Mouse (Mus musculus) midbrain, embryonic 11.5 days (tissue): ENCODE measurements around the gene Plac8. TPM values are rescaled to one million over a fixed set of nuclear protein-coding genes. Genes with fewer than 3 reads are reported as not detected.

Experiments used
- ATAC-seq: fragments of 200-750 bp; cut with Nextera tagmentation; 2 replicates; pipeline ENCODE4 v1.8.0; 2017; ENCODE audit warnings: moderate TSS enrichment, moderate library complexity; ENCODE audit not compliant: low FRiP score
- DNase-seq: peaks from one replicate; pipeline ENCODE4 v3.0.0; 2015; ENCODE audit warnings: low spot score; ENCODE audit errors: missing footprints
- H3K27ac ChIP-seq: fragments of 300-500 bp; sonication (generic); 2 replicates; pipeline ENCODE4 v1.5.1; 2014; ENCODE audit warnings: low read depth, low read length
- H3K27me3 ChIP-seq: fragments of 300-500 bp; sonication (generic); 2 replicates; pipeline ENCODE4 v1.6.1; 2014; ENCODE audit warnings: mild to moderate bottlenecking, low read length, moderate library complexity, mixed read lengths; ENCODE audit not compliant: control insufficient read depth, insufficient read depth
- H3K36me3 ChIP-seq: fragments of 300-500 bp; sonication (generic); 2 replicates; pipeline ENCODE4 v1.6.1; 2014; ENCODE audit warnings: mild to moderate bottlenecking, low read length, moderate library complexity, mixed read lengths; ENCODE audit not compliant: control insufficient read depth, insufficient read depth
- H3K4me1 ChIP-seq: fragments of 300-500 bp; sonication (generic); 2 replicates; pipeline ENCODE4 v1.6.1; 2014; ENCODE audit warnings: low read length; ENCODE audit not compliant: control insufficient read depth, insufficient read depth
- H3K4me2 ChIP-seq: fragments of 300-500 bp; sonication (generic); 2 replicates; pipeline ENCODE4 v1.6.1; 2014; ENCODE audit warnings: mild to moderate bottlenecking, moderate library complexity
- H3K4me3 ChIP-seq: fragments of 300-500 bp; sonication (generic); 2 replicates; pipeline ENCODE4 v1.5.1; 2014; ENCODE audit warnings: low read depth, low read length
- H3K9ac ChIP-seq: fragments of 300-500 bp; sonication (generic); 2 replicates; pipeline ENCODE4 v1.6.1; 2014; ENCODE audit warnings: low read length
- H3K9me3 ChIP-seq: fragments of 300-500 bp; sonication (generic); 2 replicates; pipeline ENCODE4 v1.6.1; 2016; ENCODE audit warnings: low read length; ENCODE audit not compliant: control insufficient read depth
- WGBS: fragments of 180-500 bp; shearing (Covaris S2); extraction: QIAGEN DNeasy Blood & Tissue Kit; methylation state at CpG from one replicate; pipeline ENCODE4 v1.1.7; 2014; 5-methylcytosine and 5-hydroxymethylcytosine counted together
- polyA plus RNA-seq: library from polyadenylated mRNA; unstranded; fragments of >200 nt; fragmentation: Nextera tagmentation; extraction: Ambion mirVana; gene quantifications from 2 replicates; pipeline ENCODE4 v1.2.1, GENCODE M21; 2014

Plac8 gene
- polyA plus RNA-seq, 1 experiment from 2014 or later: 1.7 TPM

- WGBS: 89% methylated on average over 7 of the region's 7 CpGs
- Histone ChIP-seq H3K27ac (no peak overlapping the region), H3K4me1 (no peaks in the 10 kb centered on the region), H3K4me2 (no peak overlapping the region), H3K36me3 (no peaks in the 10 kb centered on the region), H3K9ac (no peak overlapping the region), H3K4me3 (no peak overlapping the region), H3K9me3 (no peaks in the 10 kb centered on the region), H3K27me3 (no peaks in the 10 kb centered on the region)
- ATAC-seq (no peak), DNase-seq (no peak)
Observed at GRCm38 (mm10) chr5:100583066-100583465, 11.0 kb upstream of the Plac8 start.

- Histone ChIP-seq H3K36me3 (no peaks in the 10 kb centered on the region), H3K27me3 (no peaks in the 10 kb centered on the region), H3K27ac (no peak overlapping the region), H3K4me1 (no peaks in the 10 kb centered on the region), H3K9ac (no peak overlapping the region), H3K4me3 (no peak overlapping the region), H3K9me3 (no peaks in the 10 kb centered on the region), H3K4me2 (no peak overlapping the region)
- ATAC-seq (no peak), DNase-seq (no peak)
- 94% methylated on average over 5 of the region's 5 CpGs for WGBS
Observed at GRCm38 (mm10) chr5:100582435-100582826, 10.4 kb upstream of the Plac8 start.

- no peak overlapping the region for H3K27ac ChIP-seq
- H3K36me3 ChIP-seq: no peaks in the 10 kb centered on the region
- no peak overlapping the region for H3K4me3 ChIP-seq
- ATAC-seq (no peak), DNase-seq (no peak)
- H3K4me2 ChIP-seq: no peak overlapping the region
- no peaks in the 10 kb centered on the region for H3K4me1 ChIP-seq
- WGBS: 67% methylated on average over 11 of the region's 11 CpGs
- H3K9me3 ChIP-seq: no peaks in the 10 kb centered on the region
- no peak overlapping the region for H3K9ac ChIP-seq
- no peaks in the 10 kb centered on the region for H3K27me3 ChIP-seq
Observed at GRCm38 (mm10) chr5:100581622-100582434, 9.8 kb upstream of the Plac8 start.

- ATAC-seq (no peak), DNase-seq (no peak)
- H3K4me3 ChIP-seq: no peak overlapping the region
- no peak overlapping the region for H3K9ac ChIP-seq
- no peaks in the 10 kb centered on the region for H3K36me3 ChIP-seq
- H3K9me3 ChIP-seq: no peaks in the 10 kb centered on the region
- no peaks in the 10 kb centered on the region for H3K4me1 ChIP-seq
- H3K4me2 ChIP-seq: no peak overlapping the region
- no peak overlapping the region for H3K27ac ChIP-seq
- WGBS: 90% methylated on average over 5 of the region's 5 CpGs
- no peaks in the 10 kb centered on the region for H3K27me3 ChIP-seq
Observed at GRCm38 (mm10) chr5:100578863-100579411, 6.9 kb upstream of the Plac8 start.

GRCm38 (mm10) chr5:100574771-100575170 is 2.7 kb upstream of the Plac8 start:
- H3K36me3 ChIP-seq: no peaks in the 10 kb centered on the region
- H3K4me2 ChIP-seq: no peak overlapping the region
- ATAC-seq (no peak), DNase-seq (no peak)
- H3K9me3 ChIP-seq: no peaks in the 10 kb centered on the region
- WGBS: 75% methylated on average over 1 of the region's 1 CpGs
- H3K4me1 ChIP-seq: no peaks in the 10 kb centered on the region
- no peaks in the 10 kb centered on the region for H3K27me3 ChIP-seq
- no peak overlapping the region for H3K9ac ChIP-seq
- H3K27ac ChIP-seq: no peak overlapping the region
- H3K4me3 ChIP-seq: no peak overlapping the region

GRCm38 (mm10) chr5:100573256-100573655 is 1.2 kb upstream of the Plac8 start:
- no peak for DNase-seq
- no peak for ATAC-seq
- Histone ChIP-seq H3K27me3 (no peaks in the 10 kb centered on the region), H3K27ac (no peak overlapping the region), H3K9ac (no peak overlapping the region), H3K9me3 (no peaks in the 10 kb centered on the region), H3K4me3 (no peak overlapping the region), H3K4me2 (no peak overlapping the region), H3K4me1 (no peaks in the 10 kb centered on the region), H3K36me3 (no peaks in the 10 kb centered on the region)
- WGBS: 93% methylated on average over 5 of the region's 5 CpGs

- ATAC-seq (no peak), DNase-seq (no peak)
- 47% methylated on average over 8 of the region's 8 CpGs for WGBS
- no peaks in the 10 kb centered on the region for H3K4me1 ChIP-seq
- no peak overlapping the region for H3K9ac ChIP-seq
- no peaks in the 10 kb centered on the region for H3K27me3 ChIP-seq
- H3K4me2 ChIP-seq: no peak overlapping the region
- H3K27ac ChIP-seq: no peak overlapping the region
- H3K4me3 ChIP-seq: no peak overlapping the region
- H3K9me3 ChIP-seq: no peaks in the 10 kb centered on the region
- H3K36me3 ChIP-seq: no peaks in the 10 kb centered on the region
Observed at GRCm38 (mm10) chr5:100570716-100571115, 1.3 kb downstream of the Plac8 start.

- H3K4me1 ChIP-seq: no peaks in the 10 kb centered on the region
- no peaks in the 10 kb centered on the region for H3K27me3 ChIP-seq
- H3K36me3 ChIP-seq: no peaks in the 10 kb centered on the region
- no peaks in the 10 kb centered on the region for H3K9me3 ChIP-seq
- H3K4me3 ChIP-seq: no peak overlapping the region
- H3K27ac ChIP-seq: no peak overlapping the region
- WGBS: 77% methylated on average over 13 of the region's 13 CpGs
- ATAC-seq (no peak), DNase-seq (no peak)
- no peak overlapping the region for H3K9ac ChIP-seq
- H3K4me2 ChIP-seq: no peak overlapping the region
Observed at GRCm38 (mm10) chr5:100569997-100570595, 1.9 kb downstream of the Plac8 start.

GRCm38 (mm10) chr5:100569250-100569934 is 2.7 kb downstream of the Plac8 start:
- Histone ChIP-seq H3K36me3 (no peaks in the 10 kb centered on the region), H3K27me3 (no peaks in the 10 kb centered on the region), H3K4me1 (no peaks in the 10 kb centered on the region), H3K4me3 (no peak overlapping the region), H3K9me3 (no peaks in the 10 kb centered on the region), H3K4me2 (no peak overlapping the region), H3K27ac (no peak overlapping the region), H3K9ac (no peak overlapping the region)
- no peak for ATAC-seq
- 76% methylated on average over 18 of the region's 18 CpGs for WGBS
- DNase-seq: no peak
